Mouse (Mus musculus) limb, embryonic 10.5 days (tissue): ENCODE data around the gene Wbp2. TPM values are rescaled to one million over a fixed set of nuclear protein-coding genes. Genes with fewer than 3 reads are reported as not detected.
A peak's percentile ranks its signal among the peaks of the same experiment; 100 is the strongest.
"Not testable (repeated sequence)": the region's sequence is repeated elsewhere in the genome, so short reads cannot be mapped to it uniquely, and the experiment has no call there.

ENCODE experiments used
- DNase-seq: peaks from one replicate; pipeline ENCODE4 v3.0.0-alpha.2; 2017; ENCODE audit warnings: low spot score
- H3K27ac ChIP-seq: fragments of 300-500 bp; sonication (generic); 2 replicates; pipeline ENCODE4 v1.5.1; 2016; ENCODE audit warnings: mild to moderate bottlenecking
- H3K27me3 ChIP-seq: fragments of 300-500 bp; sonication (generic); 2 replicates; pipeline ENCODE4 v1.6.1; 2016; ENCODE audit warnings: low read depth, mild to moderate bottlenecking; ENCODE audit not compliant: poor library complexity, severe bottlenecking
- H3K36me3 ChIP-seq: fragments of 300-500 bp; sonication (generic); 2 replicates; pipeline ENCODE4 v1.6.1; 2016; ENCODE audit warnings: mild to moderate bottlenecking, moderate library complexity
- H3K4me1 ChIP-seq: fragments of 300-500 bp; sonication (generic); 2 replicates; pipeline ENCODE4 v1.6.1; 2016
- H3K4me3 ChIP-seq: fragments of 300-500 bp; sonication (generic); 2 replicates; pipeline ENCODE4 v1.5.1; 2016; ENCODE audit warnings: mild to moderate bottlenecking, moderate library complexity
- H3K9me3 ChIP-seq: fragments of 300-500 bp; sonication (generic); replicated peaks from 2 replicates; pipeline ENCODE4 v1.6.1; 2016; ENCODE audit warnings: mild to moderate bottlenecking
- WGBS: fragments of 180-500 bp; shearing (Covaris S2); methylation state at CpG from one replicate; pipeline ENCODE4 v1.1.7; 2016; 5-methylcytosine and 5-hydroxymethylcytosine counted together
- polyA plus RNA-seq: library from polyadenylated mRNA; unstranded; fragments of >200 nt; fragmentation: Nextera tagmentation; extraction: Ambion mirVana; gene quantifications from 2 replicates; pipeline ENCODE4 v1.2.1, GENCODE M21; 2016

Wbp2 gene
- polyA plus RNA-seq, 1 experiment from 2014 or later = 56.9 TPM

DNA sequence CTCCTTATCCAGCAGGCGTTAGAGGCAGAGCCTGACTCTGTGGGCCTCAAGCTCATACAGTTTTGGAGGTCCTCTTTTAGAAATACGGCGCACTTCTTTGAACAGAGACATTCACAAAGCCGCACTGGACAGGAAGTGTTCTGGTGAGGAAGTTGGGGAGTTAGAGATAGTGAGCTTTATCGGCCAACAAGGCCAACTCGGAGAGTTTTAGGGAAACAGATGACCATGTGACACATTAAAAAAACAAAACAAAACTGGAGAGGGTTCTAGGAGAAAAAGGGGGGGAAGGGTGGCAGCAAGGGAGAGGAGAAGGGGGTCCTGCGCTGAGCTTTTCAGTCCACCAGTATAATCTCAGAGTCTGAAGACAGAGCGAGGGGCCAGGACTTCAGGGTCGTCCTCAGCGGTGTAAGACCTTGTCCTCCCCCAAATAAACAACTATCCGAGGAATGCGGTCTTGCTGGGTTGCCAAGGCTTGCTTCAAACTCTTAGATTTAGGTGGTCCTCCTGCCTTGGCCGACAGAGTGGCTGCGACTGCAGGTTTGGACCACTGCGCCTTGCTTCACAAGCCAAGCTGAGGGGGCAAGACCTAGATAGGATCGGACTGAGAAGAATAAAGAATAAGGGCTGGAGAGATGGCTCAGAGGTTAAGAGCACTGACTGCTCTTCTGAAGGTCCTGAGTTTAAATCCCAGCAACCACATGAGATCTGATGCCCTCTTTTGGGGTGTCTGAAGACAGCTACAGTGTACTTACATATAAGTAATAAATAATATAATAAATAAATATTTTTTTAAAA, 7.2 kb upstream of the Wbp2 start:
- peaks cover 5% of the 10 kb centered on the region; the same call in 1 of the 2 replicates for H3K4me1 ChIP-seq
- H3K4me3 ChIP-seq = no peak overlapping the region
- H3K27me3 ChIP-seq = no peaks in the 10 kb centered on the region
- H3K36me3 ChIP-seq = no peaks in the 10 kb centered on the region
- H3K9me3 ChIP-seq = no peaks in the 10 kb centered on the region
- no peak for DNase-seq
- WGBS = 66% methylated on average over 16 of the region's 16 CpGs
- 0 out of 2 replicates have a peak overlapping the region, but pooled peaks have one; percentile 50 for H3K27ac ChIP-seq

- not testable (repeated sequence) for H3K4me3 ChIP-seq, DNase-seq, H3K36me3 ChIP-seq, H3K27me3 ChIP-seq, H3K9me3 ChIP-seq, H3K27ac ChIP-seq, H3K4me1 ChIP-seq
- 89% methylated on average over 6 of the region's 6 CpGs for WGBS
These were observed 6.2 kb upstream of the Wbp2 start for GRCm38 (mm10) chr11:116092959-116093358.

GRCm38 (mm10) chr11:116091591-116091990, 4.8 kb upstream of the Wbp2 start:
- H3K36me3 ChIP-seq = no peaks in the 10 kb centered on the region
- DNase-seq = no peak
- H3K27me3 ChIP-seq = no peaks in the 10 kb centered on the region
- H3K4me3 ChIP-seq = no peak overlapping the region
- no peaks in the 10 kb centered on the region for H3K9me3 ChIP-seq
- WGBS = 87% methylated on average over 6 of the region's 6 CpGs
- no peak overlapping the region for H3K27ac ChIP-seq
- H3K4me1 ChIP-seq = peaks cover 13% of the 10 kb centered on the region

GRCm38 (mm10) chr11:116089545-116089944, 2.8 kb upstream of the Wbp2 start:
- H3K27ac ChIP-seq = no peak overlapping the region
- no peaks in the 10 kb centered on the region for H3K9me3 ChIP-seq
- no peaks in the 10 kb centered on the region for H3K27me3 ChIP-seq
- peaks cover 5% of the 10 kb centered on the region; the same call in 1 of the 2 replicates for H3K36me3 ChIP-seq
- H3K4me1 ChIP-seq = peaks cover 26% of the 10 kb centered on the region
- WGBS = 94% methylated on average over 6 of the region's 6 CpGs
- no peak for DNase-seq
- H3K4me3 ChIP-seq = no peak overlapping the region

DNA sequence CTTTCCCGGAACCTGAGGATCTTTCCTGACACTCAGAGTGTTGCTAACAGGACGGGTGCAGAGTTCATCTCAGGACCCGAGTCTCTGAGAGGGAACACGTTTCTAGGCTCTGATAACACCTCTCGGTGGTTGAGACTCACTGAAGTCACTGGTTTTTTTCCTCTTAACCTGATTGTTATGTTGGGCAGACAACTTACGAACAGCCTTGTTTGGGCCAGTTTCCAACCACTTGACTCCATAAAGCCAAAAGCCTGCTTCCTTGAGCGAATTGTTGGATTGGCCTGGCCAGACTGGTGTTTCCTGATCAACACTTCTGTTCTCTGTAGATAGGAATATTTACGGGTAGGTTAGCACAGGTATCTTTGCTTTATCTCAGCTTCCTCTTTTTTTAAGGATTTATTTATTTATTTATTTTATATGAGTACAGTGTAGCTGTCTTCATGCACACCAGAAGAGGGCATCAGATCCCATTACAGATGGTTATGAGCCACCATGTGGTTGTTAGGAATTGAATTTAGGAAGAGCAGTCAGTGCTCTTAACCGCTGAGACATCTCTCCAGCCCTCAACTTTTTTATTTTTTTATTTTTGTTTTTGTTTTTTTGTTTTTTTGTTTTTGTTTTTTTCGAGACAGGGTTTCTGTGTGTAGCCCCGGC, 2.1 kb upstream of the Wbp2 start:
- no peak overlapping the region for H3K27ac ChIP-seq
- peaks cover 9% of the 10 kb centered on the region for H3K36me3 ChIP-seq
- 84% methylated on average over 11 of the region's 11 CpGs for WGBS
- no peak overlapping the region for H3K4me3 ChIP-seq
- H3K4me1 ChIP-seq = peaks cover 26% of the 10 kb centered on the region
- no peaks in the 10 kb centered on the region for H3K27me3 ChIP-seq
- DNase-seq = no peak
- no peaks in the 10 kb centered on the region for H3K9me3 ChIP-seq

GRCm38 (mm10) chr11:116088188-116088587, 1.4 kb upstream of the Wbp2 start:
- 90% methylated on average over 8 of the region's 8 CpGs for WGBS
- no peaks in the 10 kb centered on the region for H3K27me3 ChIP-seq
- 0 out of 2 replicates have a peak overlapping the region, but pooled peaks have one; percentile 88 for H3K27ac ChIP-seq
- no peaks in the 10 kb centered on the region for H3K9me3 ChIP-seq
- peaks cover 16% of the 10 kb centered on the region for H3K36me3 ChIP-seq
- H3K4me1 ChIP-seq = peaks cover 26% of the 10 kb centered on the region
- DNase-seq = no peak
- H3K4me3 ChIP-seq = no peak overlapping the region

DNA sequence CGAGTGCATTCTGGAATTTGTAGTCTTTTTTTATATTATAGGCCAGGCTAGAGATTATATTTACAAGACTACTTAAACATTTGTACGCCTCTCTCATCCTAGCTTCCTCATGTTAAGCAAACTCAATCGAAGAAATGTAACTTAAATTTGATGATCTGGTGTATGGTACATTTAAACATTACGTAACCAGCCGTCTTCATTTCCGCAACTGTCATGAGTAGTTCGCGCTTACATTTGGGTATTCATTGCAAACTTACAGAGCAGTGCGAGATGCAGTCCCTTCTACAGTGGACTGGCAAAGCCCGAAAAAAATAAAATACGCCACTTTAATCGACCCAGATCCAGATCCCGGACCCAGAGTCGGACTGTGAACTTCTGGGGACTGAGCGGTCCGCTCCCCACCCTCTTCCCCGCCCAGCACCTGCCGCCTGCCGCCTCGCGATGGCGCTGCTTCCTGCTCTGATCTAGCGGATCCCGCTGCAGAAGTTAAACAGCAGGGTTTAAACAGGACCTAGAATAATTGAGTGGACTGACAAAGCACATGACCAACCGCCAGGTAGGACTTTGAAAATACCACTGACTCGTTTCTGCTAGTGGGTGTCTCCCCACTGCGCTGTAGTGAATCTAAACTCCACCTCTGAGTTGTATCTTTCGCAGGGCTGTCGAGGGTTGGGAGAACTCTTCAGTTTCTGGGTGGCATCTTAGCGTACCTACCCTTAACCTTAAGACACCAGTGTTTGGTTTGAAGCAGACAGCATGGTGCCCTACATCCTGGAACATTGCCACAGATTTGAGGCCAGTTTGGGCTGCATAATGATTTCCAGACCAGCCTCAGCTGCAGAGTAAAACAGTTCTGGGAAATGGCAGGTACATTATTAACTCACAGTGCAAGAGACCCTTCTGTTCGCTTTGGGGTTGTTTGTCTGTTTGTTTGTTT, 667 bp upstream of the Wbp2 start:
- peak; percentile 91 for DNase-seq
- Histone ChIP-seq H3K36me3 (peaks cover 22% of the 10 kb centered on the region), H3K4me3 (peak overlapping the region; percentile 66), H3K9me3 (no peaks in the 10 kb centered on the region), H3K4me1 (peaks cover 26% of the 10 kb centered on the region), H3K27me3 (no peaks in the 10 kb centered on the region), H3K27ac (peak overlapping the region; percentile 88)
- 5% methylated on average over 31 of the region's 31 CpGs for WGBS

GRCm38 (mm10) chr11:116084166-116084565, 2.6 kb downstream of the Wbp2 start:
- H3K4me3 ChIP-seq = no peak overlapping the region
- H3K9me3 ChIP-seq = no peaks in the 10 kb centered on the region
- DNase-seq = no peak
- peaks cover 55% of the 10 kb centered on the region for H3K36me3 ChIP-seq
- peaks cover 36% of the 10 kb centered on the region for H3K4me1 ChIP-seq
- WGBS = 91% methylated on average over 6 of the region's 6 CpGs
- H3K27ac ChIP-seq = no peak overlapping the region
- H3K27me3 ChIP-seq = no peaks in the 10 kb centered on the region

GRCm38 (mm10) chr11:116083096-116083672, 3.6 kb downstream of the Wbp2 start:
- 93% methylated on average over 14 of the region's 14 CpGs for WGBS
- DNase-seq = no peak

GRCm38 (mm10) chr11:116081081-116081480, 5.7 kb downstream of the Wbp2 start:
- Histone ChIP-seq H3K4me3 (no peak overlapping the region), H3K36me3 (peaks cover 60% of the 10 kb centered on the region), H3K4me1 (peaks cover 49% of the 10 kb centered on the region), H3K9me3 (no peaks in the 10 kb centered on the region), H3K27ac (no peak overlapping the region), H3K27me3 (no peaks in the 10 kb centered on the region)
- DNase-seq = no peak
- 73% methylated on average over 6 of the region's 6 CpGs for WGBS

More at GRCm38 (mm10) chr11:116083096-116083672, 3.6 kb downstream of the Wbp2 start:
- Histone ChIP-seq H3K27me3 (no peaks in the 10 kb centered on the region), H3K4me1 (peaks cover 41% of the 10 kb centered on the region), H3K4me3 (no peak overlapping the region), H3K36me3 (peaks cover 60% of the 10 kb centered on the region), H3K9me3 (no peaks in the 10 kb centered on the region), H3K27ac (no peak overlapping the region)

DNA sequence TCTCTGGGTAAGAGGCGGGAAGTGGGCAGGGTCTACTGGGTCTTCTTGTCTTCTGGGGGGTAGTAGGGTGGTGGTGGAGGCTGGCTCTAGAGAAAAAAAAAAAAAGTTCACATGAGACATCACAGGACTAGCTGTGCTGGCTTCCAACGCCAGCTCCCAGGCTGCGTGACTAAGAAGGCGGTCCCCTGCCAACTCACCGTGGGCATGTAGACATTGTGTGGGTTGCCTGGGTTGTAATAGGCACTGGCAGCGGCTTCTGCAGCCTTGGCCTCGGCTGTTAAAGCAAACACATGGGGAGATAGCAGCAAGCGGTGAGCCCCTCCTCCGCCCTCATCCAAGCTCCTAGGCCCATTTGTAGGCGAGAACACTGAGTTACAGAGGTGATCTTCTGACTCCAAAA, 7.3 kb downstream of the Wbp2 start:
- H3K4me1 ChIP-seq = peaks cover 46% of the 10 kb centered on the region
- 76% methylated on average over 10 of the region's 10 CpGs for WGBS
- peak overlapping the region; percentile 78; the same call in 1 of the 2 replicates for H3K27ac ChIP-seq
- peaks cover 56% of the 10 kb centered on the region for H3K36me3 ChIP-seq
- H3K9me3 ChIP-seq = no peaks in the 10 kb centered on the region
- H3K4me3 ChIP-seq = no peak overlapping the region
- no peak for DNase-seq
- no peaks in the 10 kb centered on the region for H3K27me3 ChIP-seq

GRCm38 (mm10) chr11:116078676-116079320, 8.0 kb downstream of the Wbp2 start:
- DNase-seq = no peak
- peaks cover 53% of the 10 kb centered on the region for H3K4me1 ChIP-seq
- 0 out of 2 replicates have a peak overlapping the region, but pooled peaks have one; percentile 6 for H3K4me3 ChIP-seq

More at GRCm38 (mm10) chr11:116078676-116079320, 8.0 kb downstream of the Wbp2 start:
- 28% methylated on average over 10 of the region's 10 CpGs for WGBS
- Histone ChIP-seq H3K36me3 (peaks cover 51% of the 10 kb centered on the region), H3K9me3 (no peaks in the 10 kb centered on the region), H3K27me3 (no peaks in the 10 kb centered on the region), H3K27ac (peak overlapping the region; percentile 78)
